Mouse (Mus musculus) kidney, embryonic 14.5 days (tissue): ENCODE measurements around the gene Nrxn2. TPM values are rescaled to one million over a fixed set of nuclear protein-coding genes. Genes with fewer than 3 reads are reported as not detected.
A peak's percentile ranks its signal among the peaks of the same experiment; 100 is the strongest.

Experiments used
- ATAC-seq: fragments of 200-750 bp; cut with Nextera tagmentation; 2 replicates; pipeline ENCODE4 v1.8.0; 2017; ENCODE audit warnings: moderate number of reproducible peaks, mild to moderate bottlenecking, moderate TSS enrichment, moderate library complexity; ENCODE audit not compliant: low FRiP score, low TSS enrichment
- H3K27ac ChIP-seq: fragments of 300-500 bp; sonication (generic); 2 replicates; pipeline ENCODE4 v1.5.1; 2014; ENCODE audit warnings: low read depth, mild to moderate bottlenecking, low read length, moderate library complexity, mixed read lengths
- H3K27me3 ChIP-seq: fragments of 300-500 bp; sonication (generic); 2 replicates; pipeline ENCODE4 v1.6.1; 2014; ENCODE audit warnings: mild to moderate bottlenecking, low read length; ENCODE audit not compliant: control insufficient read depth, insufficient read depth
- H3K36me3 ChIP-seq: fragments of 300-500 bp; sonication (generic); 2 replicates; pipeline ENCODE4 v1.6.1; 2014; ENCODE audit warnings: low read length, mixed read lengths; ENCODE audit not compliant: control insufficient read depth, insufficient read depth
- H3K4me1 ChIP-seq: fragments of 300-500 bp; sonication (generic); 2 replicates; pipeline ENCODE4 v1.6.1; 2014; ENCODE audit warnings: low read length, mixed read lengths; ENCODE audit not compliant: control insufficient read depth, insufficient read depth
- H3K4me2 ChIP-seq: fragments of 300-500 bp; sonication (generic); replicated peaks from 2 replicates; pipeline ENCODE4 v1.6.1; 2014; ENCODE audit warnings: low read depth, mild to moderate bottlenecking, low read length
- H3K4me3 ChIP-seq: fragments of 300-500 bp; sonication (generic); 2 replicates; pipeline ENCODE4 v1.5.1; 2014; ENCODE audit warnings: mild to moderate bottlenecking, low read length
- H3K9ac ChIP-seq: fragments of 300-500 bp; sonication (generic); 2 replicates; pipeline ENCODE4 v1.6.1; 2014; ENCODE audit warnings: low read depth, mild to moderate bottlenecking, low read length, moderate library complexity
- H3K9me3 ChIP-seq: fragments of 300-500 bp; sonication (generic); 2 replicates; pipeline ENCODE4 v1.6.1; 2016; ENCODE audit warnings: low read length; ENCODE audit not compliant: control insufficient read depth
- WGBS: fragments of 180-500 bp; shearing (Covaris S2); extraction: QIAGEN DNeasy Blood & Tissue Kit; methylation state at CpG from one replicate; pipeline ENCODE4 v1.1.7; 2014; 5-methylcytosine and 5-hydroxymethylcytosine counted together
- polyA plus RNA-seq: library from polyadenylated mRNA; unstranded; fragments of >200 nt; fragmentation: Nextera tagmentation; extraction: Ambion mirVana; gene quantifications from 2 replicates; pipeline ENCODE4 v1.2.1, GENCODE M21; 2014

Gene Nrxn2
- polyA plus RNA-seq, 1 experiment from 2014 or later, result 5.4 TPM

DNA sequence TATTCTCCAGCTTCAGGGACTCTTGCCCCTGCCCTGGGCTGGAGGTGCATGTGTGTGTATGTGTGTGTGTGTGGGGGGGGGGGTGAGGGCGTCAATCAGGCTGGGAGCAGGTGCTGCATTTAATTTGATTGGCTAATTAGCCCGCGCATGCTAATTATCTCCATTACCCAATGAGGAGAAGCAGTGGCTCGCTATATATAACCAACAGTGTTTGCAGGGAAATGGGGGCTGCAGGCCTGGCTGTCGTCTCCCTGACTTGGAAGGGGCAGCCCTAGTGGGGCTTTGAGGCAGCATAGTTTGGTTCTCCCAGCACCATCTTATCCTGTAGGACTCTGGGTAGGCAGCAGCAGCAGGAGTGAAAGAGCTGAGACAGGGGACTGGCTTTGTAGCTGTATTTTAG, 7.1 kb downstream of the Nrxn2 start:
- Histone ChIP-seq H3K4me2 (no peak overlapping the region), H3K4me1 (peaks cover 14% of the 10 kb centered on the region), H3K27me3 (peaks cover 77% of the 10 kb centered on the region), H3K36me3 (no peaks in the 10 kb centered on the region), H3K27ac (no peak overlapping the region), H3K9me3 (no peaks in the 10 kb centered on the region), H3K9ac (no peak overlapping the region), H3K4me3 (no peak overlapping the region)
- no peak for ATAC-seq
- WGBS, result 45% methylated on average over 5 of the region's 5 CpGs

- ATAC-seq, result no peak
- Histone ChIP-seq H3K27me3 (peaks cover 70% of the 10 kb centered on the region), H3K4me3 (no peak overlapping the region), H3K27ac (no peak overlapping the region), H3K4me2 (no peak overlapping the region), H3K36me3 (no peaks in the 10 kb centered on the region), H3K9me3 (no peaks in the 10 kb centered on the region), H3K9ac (no peak overlapping the region), H3K4me1 (peaks cover 14% of the 10 kb centered on the region)
- WGBS, result 15% methylated on average over 13 of the region's 13 CpGs
Measured at GRCm38 (mm10) chr19:6426703-6427500, 8.4 kb downstream of the Nrxn2 start.

GRCm38 (mm10) chr19:6427653-6428434, 9.3 kb downstream of the Nrxn2 start:
- peaks cover 66% of the 10 kb centered on the region for H3K27me3 ChIP-seq
- H3K4me1 ChIP-seq, result peaks cover 14% of the 10 kb centered on the region
- H3K4me3 ChIP-seq, result peak overlapping the region; percentile 36
- no peaks in the 10 kb centered on the region for H3K36me3 ChIP-seq
- 0 out of 2 replicates have a peak overlapping the region, but pooled peaks have one; percentile 23 for H3K9ac ChIP-seq
- H3K27ac ChIP-seq, result no peak overlapping the region
- under 1% methylated on average over 55 of the region's 94 CpGs for WGBS
- ATAC-seq, result 0 out of 2 replicates have a peak, but pooled peaks have one; percentile 14
- H3K9me3 ChIP-seq, result no peaks in the 10 kb centered on the region
- peak overlapping the region; percentile 54 for H3K4me2 ChIP-seq

DNA sequence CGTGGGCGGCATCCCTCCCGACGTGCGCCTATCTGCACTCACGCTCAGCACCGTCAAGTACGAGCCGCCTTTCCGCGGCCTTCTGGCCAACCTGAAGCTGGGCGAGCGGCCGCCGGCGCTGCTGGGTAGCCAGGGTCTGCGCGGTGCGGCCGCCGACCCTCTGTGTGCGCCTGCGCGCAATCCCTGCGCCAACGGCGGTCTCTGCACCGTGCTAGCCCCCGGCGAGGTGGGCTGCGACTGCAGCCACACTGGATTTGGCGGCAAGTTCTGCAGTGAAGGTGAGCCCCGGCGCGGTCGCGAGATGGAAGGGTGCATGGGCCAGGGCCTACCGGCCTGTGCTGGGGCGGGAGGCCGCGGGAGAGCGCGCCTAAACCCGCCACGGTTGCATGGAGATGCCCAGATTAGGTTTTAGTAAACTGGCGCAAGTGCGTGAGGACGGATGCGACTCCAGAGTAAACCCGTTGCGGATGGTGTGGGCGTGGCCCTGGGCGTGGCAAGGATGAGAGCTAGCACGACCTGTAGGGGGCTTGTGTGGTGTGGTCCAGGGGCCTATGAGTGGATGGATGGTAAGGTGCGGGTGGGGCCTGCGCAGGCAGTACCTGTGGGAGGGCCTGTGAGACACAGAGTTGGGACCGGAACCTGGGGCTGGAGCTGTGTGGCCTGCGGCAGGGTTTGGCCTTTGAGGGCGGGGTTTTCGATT, 10.1 kb downstream of the Nrxn2 start:
- under 1% methylated on average over 58 of the region's 60 CpGs for WGBS
- Histone ChIP-seq H3K4me1 (peaks cover 14% of the 10 kb centered on the region), H3K27ac (no peak overlapping the region), H3K4me3 (peak overlapping the region; percentile 36), H3K36me3 (no peaks in the 10 kb centered on the region), H3K4me2 (peak overlapping the region; percentile 54), H3K9ac (0 out of 2 replicates have a peak overlapping the region, but pooled peaks have one; percentile 12), H3K9me3 (no peaks in the 10 kb centered on the region), H3K27me3 (peaks cover 63% of the 10 kb centered on the region)
- peak; percentile 61; the same call in 1 of the 2 replicates for ATAC-seq

DNA sequence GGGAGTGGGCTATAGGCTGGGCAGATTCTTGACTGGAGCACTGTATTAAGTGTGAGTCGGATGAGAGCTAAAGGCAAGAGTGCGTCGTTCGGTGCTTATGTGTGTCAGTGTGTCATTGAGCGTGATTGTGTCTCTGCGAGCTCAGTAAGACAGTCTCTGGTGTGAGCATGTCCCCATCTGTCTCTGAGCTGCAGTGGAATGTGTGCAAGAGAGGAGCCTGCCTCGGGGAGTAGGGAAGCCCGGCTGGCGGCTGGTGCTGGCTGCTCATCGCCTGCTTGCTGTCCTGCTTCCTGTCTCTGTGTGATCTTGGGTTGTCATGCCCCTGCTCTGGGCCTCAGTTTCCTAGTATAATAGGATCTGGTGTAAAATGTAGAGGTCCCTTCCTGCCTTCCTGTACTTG, 24.5 kb downstream of the Nrxn2 start:
- 78% methylated on average over 10 of the region's 10 CpGs for WGBS
- Histone ChIP-seq H3K9me3 (no peaks in the 10 kb centered on the region), H3K4me2 (no peak overlapping the region), H3K4me3 (no peak overlapping the region), H3K27me3 (no peaks in the 10 kb centered on the region), H3K9ac (no peak overlapping the region), H3K4me1 (peaks cover 15% of the 10 kb centered on the region), H3K36me3 (no peaks in the 10 kb centered on the region), H3K27ac (no peak overlapping the region)
- no peak for ATAC-seq

DNA sequence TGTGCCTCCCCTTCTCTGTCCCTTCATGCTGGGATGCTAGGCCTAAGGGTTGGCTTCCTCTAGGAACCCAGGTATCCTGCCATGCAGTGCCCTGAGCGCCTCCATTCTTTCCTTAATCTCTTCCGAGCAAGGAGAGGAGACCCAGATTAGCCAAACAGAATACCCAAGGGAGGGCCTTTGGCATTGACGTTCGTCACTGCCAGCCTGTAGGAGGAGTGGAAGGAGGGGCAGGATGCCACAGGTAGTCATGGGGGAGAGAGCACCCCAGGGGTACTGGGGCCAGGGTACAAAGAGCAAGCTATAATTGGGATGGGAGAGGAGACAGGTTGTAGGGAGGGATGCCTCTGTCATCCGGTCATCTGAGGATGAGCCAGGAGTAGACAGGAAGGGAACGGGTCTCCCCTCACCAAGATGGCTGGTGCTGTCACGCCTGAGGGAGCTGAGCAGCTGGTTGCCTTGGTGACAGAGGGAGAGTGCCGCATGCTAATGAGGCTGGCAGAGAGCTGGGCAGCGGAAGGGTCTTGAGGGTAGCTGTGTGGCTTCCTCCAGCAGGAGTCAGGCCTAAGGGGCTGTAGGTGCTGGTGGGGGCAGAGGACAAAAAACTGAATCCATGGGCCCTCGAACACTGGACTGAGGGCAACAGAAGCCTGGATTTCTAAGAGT, 27.4 kb downstream of the Nrxn2 start:
- Histone ChIP-seq H3K27me3 (no peaks in the 10 kb centered on the region), H3K4me2 (no peak overlapping the region), H3K27ac (no peak overlapping the region), H3K4me3 (no peak overlapping the region), H3K36me3 (no peaks in the 10 kb centered on the region), H3K4me1 (peaks cover 15% of the 10 kb centered on the region), H3K9me3 (no peaks in the 10 kb centered on the region), H3K9ac (no peak overlapping the region)
- ATAC-seq, result peak; percentile 81
- 34% methylated on average over 10 of the region's 10 CpGs for WGBS

DNA sequence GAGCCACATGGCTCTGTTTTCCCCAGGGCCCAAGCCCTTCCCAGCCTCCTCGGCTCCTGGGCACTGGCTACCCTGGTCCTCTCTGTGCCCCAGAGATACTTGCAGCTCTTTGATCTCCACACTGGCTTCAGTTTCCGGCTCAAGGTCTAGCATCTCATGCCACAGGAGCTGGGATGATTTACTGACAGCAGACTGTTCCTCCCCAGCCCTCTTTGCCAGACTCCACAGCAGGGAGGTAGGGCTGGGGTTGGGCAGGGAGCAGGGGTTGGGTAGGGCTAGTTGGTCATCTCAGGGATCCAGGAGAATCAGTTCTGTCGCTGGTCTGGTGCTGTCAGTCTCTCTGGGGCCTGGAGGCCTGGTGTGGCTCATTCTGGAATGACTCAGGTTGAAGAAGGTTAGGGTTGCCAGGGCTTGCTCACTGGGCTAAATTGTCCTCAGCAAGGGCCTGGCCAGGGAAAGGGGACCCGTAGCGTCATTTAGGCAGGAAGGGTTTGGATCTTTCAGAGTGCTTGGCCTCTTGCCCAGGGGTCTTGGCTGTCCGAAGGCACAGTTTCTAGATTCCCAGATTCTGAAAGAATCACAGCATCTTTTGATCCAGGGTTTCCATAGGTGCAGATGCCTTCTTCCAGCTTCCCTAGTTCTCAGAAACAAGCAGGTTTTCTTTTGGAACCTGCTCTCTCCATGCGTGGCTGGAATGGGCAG, 28.4 kb downstream of the Nrxn2 start:
- WGBS, result 47% methylated on average over 7 of the region's 7 CpGs
- peak overlapping the region; percentile 23; the same call in 1 of the 2 replicates for H3K9ac ChIP-seq

DNA sequence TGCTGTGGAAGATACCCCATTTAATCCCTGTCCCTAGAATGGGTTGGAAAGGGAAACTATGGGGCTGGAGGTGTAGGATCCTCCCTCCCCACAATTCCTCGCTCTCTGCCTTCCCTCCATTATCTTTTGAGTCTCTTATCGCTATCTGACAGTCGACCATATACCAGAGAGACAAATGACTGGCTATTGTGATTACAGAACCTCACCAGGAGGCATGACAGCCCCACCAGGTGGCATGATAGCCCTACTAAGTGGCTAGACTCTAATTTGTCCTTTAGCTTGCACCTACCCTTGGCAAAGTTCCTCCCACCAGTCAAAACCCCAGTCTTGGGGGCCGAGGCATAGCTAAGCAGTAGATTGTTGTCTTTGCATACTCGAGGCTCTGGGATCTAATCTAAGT, 30.2 kb downstream of the Nrxn2 start:
- no peak for ATAC-seq
- 50% methylated on average over 5 of the region's 5 CpGs for WGBS
- no peak overlapping the region for H3K9ac ChIP-seq
- H3K4me1 ChIP-seq, result peaks cover 15% of the 10 kb centered on the region
- no peaks in the 10 kb centered on the region for H3K27me3 ChIP-seq
- no peaks in the 10 kb centered on the region for H3K9me3 ChIP-seq
- H3K4me2 ChIP-seq, result peak overlapping the region; percentile 33; the same call in 1 of the 2 replicates
- H3K36me3 ChIP-seq, result no peaks in the 10 kb centered on the region
- no peak overlapping the region for H3K4me3 ChIP-seq
- H3K27ac ChIP-seq, result no peak overlapping the region

More for the DNA sequence above, 28.4 kb downstream of the Nrxn2 start:
- ATAC-seq, result peak; percentile 34; the same call in 1 of the 2 replicates
- Histone ChIP-seq H3K36me3 (no peaks in the 10 kb centered on the region), H3K4me3 (no peak overlapping the region), H3K27ac (peak overlapping the region; percentile 4; the same call in 1 of the 2 replicates), H3K4me1 (peaks cover 15% of the 10 kb centered on the region), H3K9me3 (no peaks in the 10 kb centered on the region), H3K27me3 (no peaks in the 10 kb centered on the region), H3K4me2 (no peak overlapping the region)
